Mouse (Mus musculus) adrenal gland, adult (tissue): ENCODE data around the gene Fyttd1.
"Not testable (repeated sequence)": the region's sequence is repeated elsewhere in the genome, so short reads cannot be mapped to it uniquely, and the experiment has no call there.

Experiments used
- DNase-seq, 2 experiments: peaks; one replicate each; pipeline ENCODE4 v3.0.0; 2022 to 2023; ENCODE audit warnings: low spot score in 1 of 2; ENCODE audit not compliant: inconsistent age in 2 of 2

Fyttd1 gene

DNA sequence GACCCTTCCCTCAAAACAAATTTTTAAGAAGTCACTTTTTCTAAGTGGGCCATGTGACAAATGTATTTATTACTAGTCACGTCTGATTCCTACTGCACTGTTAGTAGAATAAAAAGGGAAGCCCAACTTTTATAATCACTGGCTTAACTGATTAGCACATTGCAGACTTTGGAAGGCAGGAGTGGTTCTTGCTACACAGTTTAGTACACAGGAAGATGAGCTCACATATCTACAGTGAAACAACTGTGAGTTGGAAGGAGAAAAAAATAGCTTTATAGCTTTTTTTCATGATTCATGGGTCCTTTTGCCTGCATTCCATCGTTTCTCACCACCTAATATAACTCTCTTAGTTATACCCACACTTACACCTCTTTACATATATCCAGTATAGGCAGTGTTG is 63.9 kb downstream of the Fyttd1 start:
- not testable (repeated sequence) for DNase-seq

DNA sequence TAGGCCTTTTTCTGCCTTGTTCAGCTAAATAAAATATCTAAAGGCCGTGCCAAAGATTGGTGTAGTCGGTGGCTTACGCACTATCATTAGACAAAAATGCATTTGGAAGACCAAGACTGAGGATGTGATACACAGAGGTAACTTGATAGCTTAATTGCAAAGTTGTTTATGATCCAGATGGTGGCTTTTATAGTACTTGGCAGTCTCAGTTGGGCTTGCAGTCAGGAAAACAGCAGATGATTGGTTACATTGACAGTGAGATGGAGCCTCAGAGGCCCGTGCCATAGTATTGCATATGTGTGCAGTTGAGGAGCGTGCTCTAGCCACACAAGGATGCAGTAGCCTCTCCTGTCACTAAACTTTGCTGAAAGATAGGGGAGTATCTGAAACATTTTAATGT is 65.4 kb downstream of the Fyttd1 start:
- DNase-seq: no peak

DNA sequence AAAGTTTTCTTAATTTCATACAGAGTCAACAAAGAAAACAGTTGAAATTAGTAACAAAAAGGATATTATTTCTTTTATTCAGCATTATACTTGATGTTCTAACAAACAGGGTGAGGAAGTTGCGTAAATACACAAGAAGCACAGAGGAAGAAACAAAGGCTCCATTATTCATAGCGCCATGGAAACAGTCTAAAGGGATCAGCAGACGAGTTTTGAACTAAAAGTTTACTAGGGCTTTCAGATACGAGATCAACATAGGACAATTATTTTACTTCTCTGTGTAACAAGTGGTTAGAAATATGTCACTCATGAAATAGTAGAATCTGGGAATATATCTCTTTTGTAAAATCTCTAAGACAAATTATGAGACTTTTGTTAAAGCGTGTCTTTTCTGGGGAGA is 68.1 kb downstream of the Fyttd1 start:
- DNase-seq: no peak

DNA sequence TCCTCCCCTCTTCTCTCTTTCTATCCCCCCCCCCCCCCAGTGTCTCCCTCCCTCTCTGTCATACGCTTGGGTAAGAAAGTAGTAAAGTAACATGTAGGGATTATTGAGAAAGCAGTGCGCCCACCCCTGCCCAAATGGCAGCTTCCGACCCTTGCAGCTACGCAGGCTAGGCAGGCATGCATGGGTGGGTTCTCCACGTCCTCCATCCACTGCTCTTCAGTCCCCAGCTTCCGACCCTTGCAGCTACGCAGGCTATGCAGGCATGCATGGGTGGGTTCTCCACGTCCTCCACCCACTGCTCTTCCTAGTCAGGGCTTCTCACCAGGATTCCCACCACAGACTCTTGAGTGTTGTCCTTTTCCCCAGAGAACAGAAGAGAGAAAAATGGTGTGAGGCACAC is 70.7 kb downstream of the Fyttd1 start:
- DNase-seq: no peak

DNA sequence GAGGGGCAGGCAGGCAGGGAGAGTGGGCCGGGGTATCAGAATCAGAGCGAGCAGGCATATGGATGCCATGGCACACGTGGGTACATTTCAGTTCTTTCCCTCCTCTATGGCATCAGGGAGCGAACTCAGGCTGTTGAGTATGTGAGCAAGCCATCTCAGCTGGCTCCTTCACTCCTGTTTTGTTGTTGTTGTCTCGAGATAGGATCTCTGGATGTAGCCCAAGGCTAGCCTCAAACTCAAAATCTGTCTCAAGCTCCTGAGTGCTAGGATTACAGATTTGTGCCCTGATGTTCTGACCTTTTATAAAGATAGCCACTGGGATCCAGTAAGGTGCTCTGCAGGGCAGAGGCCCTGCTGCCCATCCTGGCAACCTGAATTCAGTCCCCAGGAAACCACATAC is 71.4 kb downstream of the Fyttd1 start:
- DNase-seq: no peak

DNA sequence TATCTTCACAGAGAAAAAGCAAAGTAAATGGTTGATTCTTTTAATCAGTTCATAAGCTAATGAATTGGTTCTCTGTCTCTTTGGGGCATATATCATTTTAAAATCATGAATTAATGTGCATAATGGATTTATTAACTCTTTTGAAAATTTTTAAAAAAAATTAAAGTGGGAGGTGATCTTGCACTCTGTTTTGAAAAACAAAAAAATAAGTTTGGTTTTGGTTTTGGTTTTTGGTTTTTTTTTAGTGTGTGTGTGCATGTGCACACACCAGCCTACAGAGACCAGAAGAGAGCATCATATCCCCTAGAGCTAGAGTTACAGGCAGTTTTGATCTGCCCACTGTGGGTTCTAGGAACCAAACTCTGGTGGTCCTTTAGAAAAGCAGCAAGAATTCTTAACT is 72.0 kb downstream of the Fyttd1 start:
- DNase-seq: no peak

DNA sequence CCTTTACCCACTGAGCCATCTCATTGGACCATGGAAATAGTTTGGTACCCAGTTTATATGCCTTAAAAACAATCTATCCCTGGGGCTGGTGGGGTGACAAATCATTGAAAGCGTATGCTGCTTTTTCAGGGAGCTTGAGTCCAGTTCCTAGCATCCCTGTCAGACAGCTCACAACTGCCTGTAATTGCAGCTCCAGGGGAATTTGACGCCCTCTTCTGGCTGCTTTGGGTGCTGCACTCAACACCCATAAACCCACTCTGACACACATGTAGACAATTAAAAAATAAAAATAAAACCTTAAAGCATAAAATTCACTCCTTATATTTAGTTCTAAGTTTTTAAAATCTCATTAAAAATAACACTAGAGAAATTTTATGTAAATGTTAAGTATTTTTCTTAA is 73.8 kb downstream of the Fyttd1 start:
- DNase-seq: no peak

DNA sequence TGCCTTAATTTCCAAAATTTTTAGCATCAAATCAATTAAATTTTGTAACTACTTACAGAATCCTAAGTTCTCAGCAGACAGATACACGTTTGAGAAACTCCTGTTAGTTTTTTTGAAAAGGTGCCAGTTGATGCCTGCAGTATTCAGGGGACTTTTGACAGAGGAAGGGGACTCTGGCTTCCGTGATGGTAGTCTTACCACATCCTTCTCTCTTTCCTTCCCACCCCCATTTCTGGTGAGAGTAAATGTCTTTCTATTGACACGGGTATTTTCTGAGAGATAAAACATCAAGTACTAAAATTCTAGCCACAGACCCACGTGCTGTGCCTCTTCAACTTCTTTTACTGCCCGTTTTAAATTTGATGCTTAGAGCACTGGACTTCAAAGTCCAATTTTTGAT is 76.5 kb downstream of the Fyttd1 start:
- no peak for DNase-seq

DNA sequence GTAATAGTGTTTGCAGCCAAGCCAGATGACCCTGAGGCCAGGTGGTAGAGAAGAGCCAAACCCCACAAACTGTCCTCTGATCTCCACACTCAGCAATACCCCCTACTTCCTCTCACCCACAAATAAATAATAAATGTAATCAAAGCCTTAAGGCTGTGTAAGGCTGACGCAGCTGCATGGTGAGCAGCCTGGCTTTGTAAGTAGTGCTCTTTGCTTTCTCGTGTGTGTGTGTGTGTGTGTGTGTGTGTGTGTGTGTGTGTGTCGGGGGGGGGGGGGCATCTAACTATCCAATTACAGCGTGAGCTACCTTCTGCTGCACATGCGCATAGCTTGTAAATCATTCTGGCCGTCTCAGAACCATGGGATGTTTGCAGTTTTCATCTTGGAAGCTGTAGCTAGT is 77.0 kb downstream of the Fyttd1 start:
- DNase-seq: no peak

DNA sequence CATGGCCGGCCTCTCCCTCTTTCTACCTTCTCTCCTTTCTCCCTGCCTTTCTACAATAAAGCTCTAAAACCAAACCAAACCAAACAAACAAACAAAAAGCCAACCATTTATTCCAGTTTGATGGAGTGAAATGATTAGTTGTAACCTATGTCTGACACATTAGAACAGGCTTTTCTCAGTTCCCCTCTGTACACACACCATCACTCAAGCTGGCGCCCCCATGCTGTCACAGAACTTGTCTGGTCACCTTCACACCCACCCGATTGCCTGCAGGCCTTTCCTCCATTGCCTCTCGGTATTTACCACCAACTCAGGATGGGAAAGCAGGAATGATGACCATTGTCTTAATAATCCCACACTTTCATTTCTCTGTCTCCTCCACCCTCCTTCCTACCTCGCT is 79.6 kb downstream of the Fyttd1 start:
- no peak for DNase-seq
